Mouse (Mus musculus) frontal cortex, postnatal 25 days (tissue): ENCODE data around the gene Mtln.

Experiments
- DNase-seq, 2 experiments: peaks; one replicate each; pipeline ENCODE4 v3.0.0; 2022; ENCODE audit warnings: low spot score in 2 of 2

Gene Mtln

GRCm38 (mm10) chr2:127791919-127792603, at the start of gene Mtln:
Gene Mtln (minus strand): TSS chr2:127792488.
- DNase-seq, result peak; percentile 78 to 84

DNA sequence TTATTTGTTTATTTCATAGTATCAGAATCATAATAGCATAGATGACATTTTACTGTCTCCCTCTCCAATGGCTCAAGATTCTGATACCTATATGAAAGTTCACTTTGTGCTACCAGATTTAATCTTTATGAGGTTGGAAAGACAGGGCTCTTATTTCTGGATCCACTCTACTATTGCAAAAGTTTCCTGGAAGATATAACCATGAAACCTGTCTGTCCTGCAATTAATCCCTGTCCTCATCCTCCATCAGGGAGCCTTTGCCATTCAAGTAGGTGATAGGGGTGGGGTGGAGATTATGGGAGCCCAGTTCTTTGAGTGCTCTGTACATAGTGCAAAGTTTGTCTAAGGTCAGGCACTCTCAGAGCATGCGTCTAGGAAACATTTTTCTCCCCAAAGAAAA, 49.1 kb upstream of the Mtln start:
- DNase-seq, result no peak

GRCm38 (mm10) chr2:127839425-127839824, 47.1 kb upstream of the Mtln start:
- DNase-seq, result no peak

DNA sequence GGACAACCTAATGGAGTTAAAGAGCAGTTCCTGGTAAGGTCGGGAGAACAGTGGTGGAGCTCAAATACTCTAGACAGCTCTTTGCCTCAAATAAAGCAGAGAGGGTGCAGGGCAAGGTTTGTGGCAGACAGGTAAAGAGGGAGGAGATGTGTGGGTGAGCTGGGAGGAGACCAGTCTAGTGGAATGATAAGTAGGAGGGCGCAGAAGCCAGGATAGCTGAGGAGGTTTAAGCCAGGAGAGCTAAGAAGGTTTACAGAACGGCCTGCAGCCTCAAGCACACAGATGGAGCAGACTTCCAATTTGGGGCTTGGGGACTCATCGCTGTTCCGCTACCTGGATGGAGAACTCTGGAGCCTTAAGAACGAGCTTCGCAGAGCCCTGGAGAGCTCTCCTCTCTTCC, 46.3 kb upstream of the Mtln start, which contains the start of gene Acoxl:
Acoxl (plus strand) TSS at position 301 of the 400 bp plus-strand sequence.
- no peak for DNase-seq

- DNase-seq, result no peak
Measured at GRCm38 (mm10) chr2:127832833-127833190, 40.5 kb upstream of the Mtln start.

DNA sequence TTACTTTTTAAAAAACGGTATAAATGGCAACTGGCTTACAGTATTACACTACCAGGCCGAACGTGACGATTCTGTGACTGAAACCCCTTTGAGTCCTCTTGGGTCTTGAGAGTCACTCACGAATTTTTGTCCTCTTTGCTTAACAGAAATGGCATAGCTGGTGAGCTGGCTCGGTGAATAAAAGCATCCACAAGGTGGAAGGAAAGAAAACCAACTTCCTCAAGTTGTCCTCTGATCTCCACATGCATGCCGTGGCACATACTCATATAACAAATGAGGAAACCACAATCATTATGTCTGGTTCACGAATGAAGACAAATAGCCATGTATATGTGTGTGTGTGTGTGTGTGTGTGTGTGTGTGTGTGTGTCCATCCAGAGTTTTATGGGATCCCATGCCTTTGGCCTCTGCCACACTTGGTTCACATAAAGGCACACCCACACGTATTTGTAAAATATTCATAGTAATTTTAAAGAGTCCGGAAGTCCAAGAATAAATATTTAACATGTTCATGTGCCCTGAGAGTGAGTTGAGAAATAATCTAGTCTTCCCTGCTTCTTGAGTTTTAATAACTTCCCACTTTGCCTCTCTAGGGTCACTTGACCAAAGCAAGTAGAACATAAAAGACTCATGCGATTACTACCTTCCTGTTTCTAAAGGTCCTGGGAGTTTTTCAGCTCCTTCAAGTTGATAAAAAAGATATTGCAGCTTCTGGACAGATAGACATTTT, 40.0 kb upstream of the Mtln start:
- no peak for DNase-seq

DNA sequence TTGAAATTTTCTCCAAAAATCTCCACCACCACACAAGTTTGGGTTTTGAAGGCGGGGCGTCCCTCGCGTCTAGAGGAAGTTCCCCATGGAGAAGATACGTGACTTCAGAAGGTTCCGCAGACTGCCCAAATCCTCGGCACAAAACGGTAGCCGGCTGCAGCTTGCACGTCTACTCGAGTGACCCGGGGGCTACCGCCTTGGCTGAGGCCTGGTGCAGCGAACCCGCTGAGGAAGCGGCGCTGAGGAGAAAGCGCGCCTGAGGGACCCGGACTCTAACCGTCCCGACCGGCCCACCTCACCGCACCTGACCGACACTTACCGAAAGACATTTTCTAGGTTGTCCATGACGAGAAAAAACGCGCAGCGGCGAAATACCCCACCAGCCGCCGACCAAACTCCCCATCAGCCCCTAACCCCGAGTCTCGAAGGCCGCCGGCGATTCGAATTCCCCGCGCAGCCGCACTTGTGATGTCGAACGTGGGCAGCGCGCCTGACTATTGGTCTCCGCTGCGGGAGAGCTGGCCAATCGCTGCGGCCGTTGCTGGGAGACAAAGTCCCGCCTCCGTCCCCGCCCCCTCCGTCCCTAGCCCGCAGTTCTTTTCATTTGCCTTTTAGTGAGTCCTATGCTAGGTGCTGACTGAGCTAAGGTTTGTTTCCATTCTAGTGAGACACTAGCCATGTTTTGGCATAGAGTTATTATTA, 39.3 kb upstream of the Mtln start, which contains the start of gene Bub1:
Bub1 (minus strand) TSS at position 465 of the 702 bp plus-strand sequence.
- peak; percentile 81 to 86 for DNase-seq

DNA sequence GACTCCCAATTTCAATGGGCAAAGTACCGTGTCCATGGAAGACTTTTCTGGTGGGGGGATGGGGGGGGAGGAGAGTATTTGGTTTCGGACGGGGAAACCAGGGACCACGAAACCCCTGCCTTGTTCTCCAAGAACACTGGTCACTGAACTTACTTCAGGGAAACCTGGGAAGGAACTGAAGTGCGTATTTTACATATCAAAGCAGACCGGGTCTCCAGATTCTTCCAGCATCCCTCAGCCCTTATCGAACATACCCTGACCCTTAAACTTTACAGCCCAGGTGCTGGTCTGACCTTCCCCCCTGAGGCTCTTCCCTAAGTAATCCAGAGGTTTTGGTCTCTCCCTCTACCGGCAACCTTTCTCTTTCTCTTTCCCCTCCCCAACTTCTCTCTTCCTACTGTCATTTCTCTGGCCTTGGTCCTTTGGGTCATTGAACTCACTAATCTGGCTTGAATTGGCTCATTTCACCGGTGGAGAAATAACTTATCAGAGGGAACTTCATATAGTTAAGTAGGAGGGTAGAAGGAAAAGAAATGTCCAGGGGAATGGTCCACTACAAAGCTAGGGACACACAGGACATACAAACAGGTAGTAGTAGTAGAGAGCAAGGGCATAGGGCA, 2.5 kb downstream of the Mtln start:
- no peak for DNase-seq

- no peak for DNase-seq
Measured at GRCm38 (mm10) chr2:127789138-127789537, 3.1 kb downstream of the Mtln start.

DNA sequence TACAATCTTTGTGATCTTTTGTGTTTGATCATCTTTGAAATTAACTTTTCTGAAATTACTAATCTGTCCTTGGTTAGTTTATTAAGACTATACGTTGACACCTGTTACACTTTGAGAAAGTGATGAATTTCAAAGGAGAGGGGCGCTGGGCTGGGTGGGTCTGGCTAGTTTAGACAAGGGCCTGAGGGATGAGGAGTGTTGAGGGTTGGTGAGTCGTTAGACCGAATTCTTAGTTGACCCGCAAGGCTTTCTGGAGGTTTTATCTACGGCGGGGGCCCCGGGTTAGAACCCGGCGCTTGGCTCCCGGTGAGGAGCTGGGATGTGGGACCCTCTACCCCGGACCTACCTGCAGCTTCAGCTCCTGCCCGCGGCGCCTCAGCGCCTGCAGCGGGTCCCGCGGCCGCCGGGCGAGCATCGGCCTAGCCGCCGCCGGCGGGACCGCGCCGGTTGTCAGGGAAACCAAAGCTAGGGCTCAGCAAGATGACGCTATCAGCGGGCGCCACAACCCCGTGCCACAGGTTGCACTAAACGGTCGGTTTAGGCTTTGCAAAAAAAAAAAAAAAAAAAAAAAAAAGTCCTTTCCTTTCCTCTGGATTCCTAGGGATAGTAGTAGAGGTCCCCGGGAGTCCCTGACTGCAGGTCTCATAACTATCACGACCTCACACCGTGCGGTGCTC, 3.7 kb downstream of the Mtln start, which contains the start of gene Nphp1:
Nphp1 (minus strand) TSS at position 458 of the 677 bp plus-strand sequence.
- peak; percentile 67 to 76 for DNase-seq

GRCm38 (mm10) chr2:127787226-127787625, 5.1 kb downstream of the Mtln start:
- DNase-seq, result no peak

DNA sequence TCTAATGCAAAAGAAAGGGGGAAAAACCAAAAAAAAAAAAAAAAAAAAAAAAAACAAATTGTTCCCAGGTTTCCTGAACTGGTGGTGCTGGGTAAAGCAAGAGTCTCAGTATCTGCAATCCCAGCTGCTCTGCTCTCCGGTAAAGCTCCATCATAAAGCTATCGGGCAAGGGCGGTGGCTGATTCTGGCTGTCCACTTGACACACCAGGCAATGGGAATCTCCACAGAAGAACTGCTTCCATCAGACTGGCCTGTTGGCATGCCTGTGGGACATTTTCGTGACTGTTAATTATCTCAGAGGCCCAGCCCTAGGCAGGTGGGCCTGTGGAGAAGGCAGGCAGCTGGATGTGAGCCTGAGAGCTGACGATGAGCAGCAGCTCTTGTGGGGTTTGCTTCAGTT, 13.8 kb downstream of the Mtln start:
- DNase-seq, result no peak

- DNase-seq, result no peak
Measured at GRCm38 (mm10) chr2:127775013-127775412, 17.3 kb downstream of the Mtln start.

GRCm38 (mm10) chr2:127774578-127774941, 17.7 kb downstream of the Mtln start:
- no peak for DNase-seq

DNA sequence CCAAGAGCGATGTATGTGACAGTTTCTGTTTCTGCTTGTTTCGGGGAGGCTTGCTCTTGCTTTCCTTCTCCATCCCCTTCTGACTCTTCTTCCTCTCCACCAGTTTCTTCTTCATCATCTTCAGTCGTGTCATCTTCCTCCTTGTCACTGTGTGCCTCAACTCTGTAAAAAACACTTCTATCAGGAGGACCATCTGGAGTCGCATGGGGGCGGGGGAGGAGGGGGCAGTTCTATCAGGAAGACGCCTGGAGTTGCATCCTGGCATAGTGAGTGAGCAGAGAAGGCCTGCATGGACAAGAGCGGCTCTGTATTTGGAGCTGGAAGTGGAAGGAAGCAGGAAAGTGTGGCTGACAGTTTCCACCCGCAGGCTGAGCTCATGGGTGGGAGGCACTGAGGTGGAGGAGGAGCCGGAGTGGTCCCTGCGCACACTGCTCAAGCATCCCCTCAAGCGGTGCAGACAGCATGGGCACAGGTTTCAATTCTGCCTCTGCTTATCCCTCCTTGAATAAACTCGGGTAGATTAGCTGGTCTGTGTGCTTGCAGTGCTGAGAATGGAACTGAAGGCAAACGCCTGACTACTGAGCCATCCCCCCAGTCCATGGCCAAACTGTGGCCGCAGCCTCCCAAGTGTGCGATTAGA, 18.2 kb downstream of the Mtln start:
- no peak for DNase-seq

- DNase-seq, result no peak
Measured at GRCm38 (mm10) chr2:127761587-127761986, 30.7 kb downstream of the Mtln start.

GRCm38 (mm10) chr2:127760429-127761000, 31.8 kb downstream of the Mtln start:
- DNase-seq, result no peak

GRCm38 (mm10) chr2:127760014-127760413, 32.3 kb downstream of the Mtln start:
- DNase-seq, result no peak

GRCm38 (mm10) chr2:127759157-127759880, 33.0 kb downstream of the Mtln start:
- DNase-seq, result no peak

- DNase-seq, result peak in 1 of 2 experiments; percentile 20
Measured at GRCm38 (mm10) chr2:127757171-127757570, 35.1 kb downstream of the Mtln start.
